Mouse (Mus musculus): ENCODE results near the gene Rnf185. TPM values are rescaled to one million over a fixed set of nuclear protein-coding genes. Genes with fewer than 3 reads are reported as not detected.

Rnf185 gene
- total RNA-seq, 2 experiments from 2014 or later, result 27.9 to 28.0 TPM

- intact Hi-C loops (cut with DNase I), result no loop called here
Measured at GRCm38 (mm10) chr11:3369449-3369848, 82.7 kb downstream of the Rnf185 start.

GRCm38 (mm10) chr11:3368983-3369382, 83.2 kb downstream of the Rnf185 start:
- intact Hi-C loops (cut with DNase I), result no loop called here
- DNase-seq, result no peak

More at GRCm38 (mm10) chr11:3369449-3369848, 82.7 kb downstream of the Rnf185 start:
- no peak for DNase-seq

GRCm38 (mm10) chr11:3366411-3366810, 85.8 kb downstream of the Rnf185 start:
- no peak for DNase-seq
- intact Hi-C loops (cut with DNase I), result no loop called here

Other genes with a start within 250 kb of the Rnf185 start
- gene Eif4enif1, start 250.0 kb downstream of the Rnf185 start, total RNA-seq (2021), result 10 to 100 TPM; 53.7 to 60.1 TPM
- gene Drg1, start 185.9 kb downstream of the Rnf185 start, total RNA-seq (2021), result 10 to 100 TPM; 72.2 to 78.9 TPM
- 10 to 100 TPM; 34.9 to 38.5 TPM for gene Patz1, start 163.5 kb downstream of the Rnf185 start, total RNA-seq (2021)
- 10 to 100 TPM; 25.2 to 31.0 TPM for gene Pik3ip1, start 122.0 kb downstream of the Rnf185 start, total RNA-seq (2021)
- 10 to 100 TPM; 25.2 to 27.7 TPM for gene Limk2, start 43.2 kb downstream of the Rnf185 start, total RNA-seq (2021)
- gene Pla2g3, start 35.9 kb upstream of the Rnf185 start, total RNA-seq (2021), result under 1 TPM in 1 of 2 experiments, not detected in 1; 0.10 TPM
- gene Inpp5j, start 52.5 kb upstream of the Rnf185 start, total RNA-seq (2021), result 10 to 100 TPM; 15.4 to 19.1 TPM
- gene Selenom, start 62.3 kb upstream of the Rnf185 start, total RNA-seq (2021), result 10 to 100 TPM; 57.2 to 57.3 TPM
- gene Smtn, start 88.2 kb upstream of the Rnf185 start, total RNA-seq (2021), result 100 to 1,000 TPM; 210 to 215 TPM
- gene Morc2a, start 196.8 kb upstream of the Rnf185 start, total RNA-seq (2021), result 10 to 100 TPM; 28.9 to 36.8 TPM